Mouse (Mus musculus): ENCODE data around the gene Gnb2. TPM values are rescaled to one million over a fixed set of nuclear protein-coding genes. Genes with fewer than 3 reads are reported as not detected.

Gene Gnb2
- total and polyA plus RNA-seq, 3 experiments, result 553 to 1,712 (median 611) TPM

Small RNAs within 50 kb of the gene (microRNA-seq; reads per million reads assigned to microRNA genes)
- gene Mir6418, result 0.41 to 1.5 reads per million in 2 experiments

Other genes starting within 250 kb of the Gnb2 start
- 10 to 100 TPM in 1 of 2 experiments, 1 to 10 TPM in 1; 5.8 to 12.0 TPM for gene Ache, start 246.0 kb downstream of the Gnb2 start, total RNA-seq (2021)
- gene Ache, start 246.0 kb downstream of the Gnb2 start, polyA plus RNA-seq (2012; rRNA removed), result 11.0 and 18.0 TPM in 2 replicates
- 10 to 100 TPM in 1 of 2 experiments, 1 to 10 TPM in 1; 9.6 to 15.3 TPM for gene Ufsp1, start 238.9 kb downstream of the Gnb2 start, total RNA-seq (2021)
- gene Ufsp1, start 238.9 kb downstream of the Gnb2 start, polyA plus RNA-seq (2012; rRNA removed), result 29.8 and 37.9 TPM in 2 replicates
- 100 to 1,000 TPM; 135 to 172 TPM for gene Srrt, start 225.8 kb downstream of the Gnb2 start, total RNA-seq (2021)
- 138 and 150 TPM in 2 replicates for gene Srrt, start 225.8 kb downstream of the Gnb2 start, polyA plus RNA-seq (2012; rRNA removed)
- 10 to 100 TPM; 28.3 to 41.4 TPM for gene Trip6, start 219.1 kb downstream of the Gnb2 start, total RNA-seq (2021)
- gene Trip6, start 219.1 kb downstream of the Gnb2 start, polyA plus RNA-seq (2012; rRNA removed), result 108 TPM in 2 replicates
- gene Slc12a9, start 199.9 kb downstream of the Gnb2 start, total RNA-seq (2021), result 10 to 100 TPM in 1 of 2 experiments, 1 to 10 TPM in 1; 7.3 to 12.4 TPM
- 30.4 and 33.0 TPM in 2 replicates for gene Slc12a9, start 199.9 kb downstream of the Gnb2 start, polyA plus RNA-seq (2012; rRNA removed)
- 10 to 100 TPM; 44.3 to 68.9 TPM for gene Ephb4, start 183.4 kb downstream of the Gnb2 start, total RNA-seq (2021)
- 54.6 and 59.9 TPM in 2 replicates for gene Ephb4, start 183.4 kb downstream of the Gnb2 start, polyA plus RNA-seq (2012; rRNA removed)
- not detected for gene Zan, start 56.4 kb downstream of the Gnb2 start, total RNA-seq (2021)
- gene Zan, start 56.4 kb downstream of the Gnb2 start, polyA plus RNA-seq (2012; rRNA removed), result 0.01 TPM in 2 replicates
- gene Pop7, start 31.0 kb downstream of the Gnb2 start, total RNA-seq (2021), result 10 to 100 TPM; 23.0 to 31.7 TPM
- 46.9 and 48.7 TPM in 2 replicates for gene Pop7, start 31.0 kb downstream of the Gnb2 start, polyA plus RNA-seq (2012; rRNA removed)
- 10 to 100 TPM; 25.4 to 31.0 TPM for gene Gigyf1, start 15.0 kb downstream of the Gnb2 start, total RNA-seq (2021)
- 37.1 and 38.0 TPM in 2 replicates for gene Gigyf1, start 15.0 kb downstream of the Gnb2 start, polyA plus RNA-seq (2012; rRNA removed)
- gene Epo, start 268 bp downstream of the Gnb2 start, total RNA-seq (2021), result not detected
- not detected in 2 replicates for gene Epo, start 268 bp downstream of the Gnb2 start, polyA plus RNA-seq (2012; rRNA removed)
- gene Actl6b, start 20.0 kb upstream of the Gnb2 start, total RNA-seq (2021), result 1 to 10 TPM; 2.8 to 5.2 TPM
- gene Actl6b, start 20.0 kb upstream of the Gnb2 start, polyA plus RNA-seq (2012; rRNA removed), result 6.0 and 10.0 TPM in 2 replicates
- 1 to 10 TPM; 1.1 to 1.9 TPM for gene Tfr2, start 36.3 kb upstream of the Gnb2 start, total RNA-seq (2021)
- gene Tfr2, start 36.3 kb upstream of the Gnb2 start, polyA plus RNA-seq (2012; rRNA removed), result 1.9 and 2.4 TPM in 2 replicates
- 10 to 100 TPM; 45.4 to 54.1 TPM for gene Mospd3, start 67.5 kb upstream of the Gnb2 start, total RNA-seq (2021)
- 211 TPM in 2 replicates for gene Mospd3, start 67.5 kb upstream of the Gnb2 start, polyA plus RNA-seq (2012; rRNA removed)
- 1,000 to 10,000 TPM; 1,014 to 1,197 TPM for gene Pcolce, start 80.3 kb upstream of the Gnb2 start, total RNA-seq (2021)
- 1,453 and 1,846 TPM in 2 replicates for gene Pcolce, start 80.3 kb upstream of the Gnb2 start, polyA plus RNA-seq (2012; rRNA removed)
- 1 to 10 TPM in 1 of 2 experiments, under 1 TPM in 1; 0.89 to 2.6 TPM for gene Fbxo24, start 95.5 kb upstream of the Gnb2 start, total RNA-seq (2021)
- gene Fbxo24, start 95.5 kb upstream of the Gnb2 start, polyA plus RNA-seq (2012; rRNA removed), result 2.5 and 3.3 TPM in 2 replicates
- gene Lrch4, start 95.6 kb upstream of the Gnb2 start, total RNA-seq (2021), result 10 to 100 TPM; 27.9 to 31.7 TPM
- 36.7 and 52.7 TPM in 2 replicates for gene Lrch4, start 95.6 kb upstream of the Gnb2 start, polyA plus RNA-seq (2012; rRNA removed)
- 1 to 10 TPM; 6.4 to 7.4 TPM for gene Gm20605, start 95.7 kb upstream of the Gnb2 start, total RNA-seq (2021)
- 30.4 and 31.4 TPM in 2 replicates for gene Gm20605, start 95.7 kb upstream of the Gnb2 start, polyA plus RNA-seq (2012; rRNA removed)
- 10 to 100 TPM in 1 of 2 experiments, 1 to 10 TPM in 1; 3.0 to 14.8 TPM for gene Sap25, start 107.8 kb upstream of the Gnb2 start, total RNA-seq (2021)
- gene Sap25, start 107.8 kb upstream of the Gnb2 start, polyA plus RNA-seq (2012; rRNA removed), result 81.3 and 84.6 TPM in 2 replicates
- 10 to 100 TPM in 1 of 2 experiments, 1 to 10 TPM in 1; 9.6 to 14.2 TPM for gene Irs3, start 112.2 kb upstream of the Gnb2 start, total RNA-seq (2021)
- 18.9 and 32.8 TPM in 2 replicates for gene Irs3, start 112.2 kb upstream of the Gnb2 start, polyA plus RNA-seq (2012; rRNA removed)
- 10 to 100 TPM; 29.2 to 37.6 TPM for gene Agfg2, start 151.2 kb upstream of the Gnb2 start, total RNA-seq (2021)
- gene Agfg2, start 151.2 kb upstream of the Gnb2 start, polyA plus RNA-seq (2012; rRNA removed), result 73.7 and 85.2 TPM in 2 replicates
- gene Nyap1, start 208.1 kb upstream of the Gnb2 start, total RNA-seq (2021), result 1 to 10 TPM; 2.2 to 6.0 TPM
- 7.3 and 8.9 TPM in 2 replicates for gene Nyap1, start 208.1 kb upstream of the Gnb2 start, polyA plus RNA-seq (2012; rRNA removed)
- 10 to 100 TPM; 82.9 to 89.9 TPM for gene Tsc22d4, start 212.2 kb upstream of the Gnb2 start, total RNA-seq (2021)
- 123 and 136 TPM in 2 replicates for gene Tsc22d4, start 212.2 kb upstream of the Gnb2 start, polyA plus RNA-seq (2012; rRNA removed)
- 10 to 100 TPM; 16.1 to 40.1 TPM for gene Ppp1r35, start 245.3 kb upstream of the Gnb2 start, total RNA-seq (2021)
- 61.5 and 83.6 TPM in 2 replicates for gene Ppp1r35, start 245.3 kb upstream of the Gnb2 start, polyA plus RNA-seq (2012; rRNA removed)